Mouse (Mus musculus) lung, embryonic 16.5 days (tissue): ENCODE measurements around the gene Olfr815. TPM values are rescaled to one million over a fixed set of nuclear protein-coding genes. Genes with fewer than 3 reads are reported as not detected.
"Not testable (repeated sequence)": the region's sequence is repeated elsewhere in the genome, so short reads cannot be mapped to it uniquely, and the experiment has no call there.

Experiments
- ATAC-seq: fragments of 200-750 bp; cut with Nextera tagmentation; 2 replicates; pipeline ENCODE4 v1.8.0; 2017; ENCODE audit warnings: low read depth, mild to moderate bottlenecking, moderate library complexity
- H3K27ac ChIP-seq: fragments of 300-500 bp; sonication (generic); 2 replicates; pipeline ENCODE4 v1.5.1; 2014; ENCODE audit warnings: mild to moderate bottlenecking, control low read depth, low read length
- H3K27me3 ChIP-seq: fragments of 300-500 bp; sonication (generic); 2 replicates; pipeline ENCODE4 v1.6.1; 2014; ENCODE audit warnings: low read depth, low read length, mixed read lengths; ENCODE audit not compliant: control insufficient read depth, insufficient read depth
- H3K36me3 ChIP-seq: fragments of 300-500 bp; sonication (generic); 2 replicates; pipeline ENCODE4 v1.6.1; 2014; ENCODE audit warnings: low read length; ENCODE audit not compliant: control insufficient read depth, insufficient read depth
- H3K4me1 ChIP-seq: fragments of 300-500 bp; sonication (generic); replicated peaks from 2 replicates; pipeline ENCODE4 v1.6.1; 2014; ENCODE audit warnings: low read length, mixed read lengths; ENCODE audit not compliant: control insufficient read depth, insufficient read depth
- H3K4me2 ChIP-seq: fragments of 300-500 bp; sonication (generic); 2 replicates; pipeline ENCODE4 v1.6.1; 2014; ENCODE audit warnings: low read depth, low read length, control low read depth
- H3K4me3 ChIP-seq: fragments of 300-500 bp; sonication (generic); 2 replicates; pipeline ENCODE4 v1.5.1; 2014; ENCODE audit warnings: mild to moderate bottlenecking, low read length, control low read depth
- H3K9ac ChIP-seq: fragments of 300-500 bp; sonication (generic); 2 replicates; pipeline ENCODE4 v1.6.1; 2014; ENCODE audit warnings: low read length, control low read depth
- H3K9me3 ChIP-seq: fragments of 300-500 bp; sonication (generic); 2 replicates; pipeline ENCODE4 v1.6.1; 2016; ENCODE audit warnings: low read length; ENCODE audit not compliant: control insufficient read depth
- WGBS: fragments of 180-500 bp; shearing (Covaris S2); extraction: QIAGEN DNeasy Blood & Tissue Kit; methylation state at CpG from one replicate; pipeline ENCODE4 v1.1.7; 2014; 5-methylcytosine and 5-hydroxymethylcytosine counted together
- polyA plus RNA-seq: library from polyadenylated mRNA; unstranded; fragments of >200 nt; fragmentation: Nextera tagmentation; extraction: Ambion mirVana; gene quantifications from 2 replicates; pipeline ENCODE4 v1.2.1, GENCODE M21; 2015

The Olfr815 gene
- polyA plus RNA-seq, result not detected in 2 replicates

- not testable (repeated sequence) for H3K4me2 ChIP-seq
Observed at GRCm38 (mm10) chr10:129905767-129906166, at the start of gene Olfr815. Gene Olfr815, minus strand, starts transcription at chr10:129905867.

DNA sequence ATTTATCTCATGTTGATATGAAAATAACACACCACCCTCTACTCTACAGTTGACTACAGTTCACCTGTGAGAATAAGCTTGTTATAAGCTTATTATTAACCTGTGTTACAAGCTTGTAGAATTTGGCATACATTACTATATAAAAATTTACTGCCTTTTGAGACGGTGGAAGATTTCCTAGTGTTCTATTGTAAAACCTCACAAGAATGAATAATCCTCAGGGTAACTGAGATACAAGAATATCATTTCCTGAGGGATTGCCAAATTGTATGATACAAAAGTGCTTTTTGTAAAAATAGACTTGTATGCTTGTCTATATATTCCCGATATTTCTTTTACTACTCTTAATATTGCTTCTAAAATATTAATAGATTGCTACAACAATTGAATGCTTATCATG lies 43.3 kb upstream of the Olfr815 start, which contains the start of gene Olfr818:
Olfr818 (minus strand) TSS at position 101 of the 400 bp plus-strand sequence.
- H3K4me3 ChIP-seq, result no peak within 1 kb of the TSS
- H3K27me3 ChIP-seq, result no peaks in the 10 kb centered on the region
- H3K27ac ChIP-seq, result no peak within 1 kb of the TSS
- no peak within 1 kb of the TSS for H3K9ac ChIP-seq
- H3K36me3 ChIP-seq, result no peaks in the 10 kb centered on the region
- no peak for ATAC-seq
- H3K4me2 ChIP-seq, result no peak within 1 kb of the TSS
- 96% methylated on average over 2 of the region's 2 CpGs for WGBS
- H3K9me3 ChIP-seq, result no peaks in the 10 kb centered on the region
- no peaks in the 10 kb centered on the region for H3K4me1 ChIP-seq

More at GRCm38 (mm10) chr10:129905767-129906166, at the start of gene Olfr815:
- H3K9ac ChIP-seq, H3K36me3 ChIP-seq, H3K27me3 ChIP-seq, H3K4me1 ChIP-seq, H3K27ac ChIP-seq, ATAC-seq, H3K4me3 ChIP-seq, H3K9me3 ChIP-seq: not testable (repeated sequence)
- WGBS, result no CpG with 5 or more reads among the region's 1 CpGs

DNA sequence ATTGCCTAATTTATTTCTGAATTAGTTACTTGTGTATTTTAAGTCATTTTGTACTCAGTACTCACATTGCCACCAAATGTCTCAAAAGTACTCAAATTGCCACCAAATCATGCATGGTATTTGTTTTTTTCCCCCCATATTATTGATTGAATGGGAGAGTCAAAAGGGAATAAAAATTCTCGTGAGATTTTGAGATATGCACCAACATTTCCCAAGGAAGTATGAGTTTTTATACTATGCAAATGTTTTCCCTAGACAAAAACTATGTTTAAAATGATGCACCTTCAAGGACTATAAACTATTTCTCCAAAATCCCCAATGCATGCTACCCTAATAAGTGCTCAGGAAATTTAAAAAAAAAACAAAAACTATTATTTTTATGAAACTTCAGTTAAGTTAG lies 9.8 kb upstream of the Olfr815 start, which contains the start of gene Olfr816:
Olfr816 (minus strand) TSS at position 101 of the 400 bp plus-strand sequence.
- 33% methylated on average over 1 of the region's 1 CpGs for WGBS
- Histone ChIP-seq H3K27ac (no peak within 1 kb of the TSS), H3K4me3 (no peak within 1 kb of the TSS), H3K9me3 (no peaks in the 10 kb centered on the region), H3K36me3 (no peaks in the 10 kb centered on the region), H3K4me1 (no peaks in the 10 kb centered on the region), H3K9ac (no peak within 1 kb of the TSS), H3K4me2 (no peak within 1 kb of the TSS), H3K27me3 (no peaks in the 10 kb centered on the region)
- ATAC-seq, result no peak

DNA sequence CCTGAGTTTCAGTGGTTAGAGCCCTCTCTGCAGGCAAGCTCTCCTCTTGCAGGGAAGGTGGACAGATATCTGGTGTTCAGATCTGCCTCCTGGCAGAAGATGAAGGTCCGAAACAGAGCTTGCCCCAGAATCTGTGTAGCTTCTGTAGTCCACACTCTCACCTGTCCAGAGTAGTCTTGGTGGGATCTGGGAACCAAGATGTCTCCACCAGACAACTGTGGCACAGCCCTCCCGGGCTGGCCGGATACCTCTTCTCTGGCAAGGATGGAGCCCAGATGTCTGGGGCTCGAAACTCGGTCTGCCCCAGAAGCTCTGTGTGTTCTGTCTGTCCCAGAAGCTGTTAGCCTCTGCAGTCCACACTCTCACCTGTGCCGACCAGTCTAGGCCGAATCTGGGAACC lies 19.7 kb downstream of the Olfr815 start:
- no peaks in the 10 kb centered on the region for H3K4me1 ChIP-seq
- H3K36me3 ChIP-seq, result no peaks in the 10 kb centered on the region
- no peak overlapping the region for H3K27ac ChIP-seq
- WGBS, result 89% methylated on average over 7 of the region's 7 CpGs
- no peak overlapping the region for H3K4me3 ChIP-seq
- no peak for ATAC-seq
- H3K9ac ChIP-seq, result no peak overlapping the region
- H3K27me3 ChIP-seq, result no peaks in the 10 kb centered on the region
- H3K4me2 ChIP-seq, result no peak overlapping the region
- no peaks in the 10 kb centered on the region for H3K9me3 ChIP-seq

DNA sequence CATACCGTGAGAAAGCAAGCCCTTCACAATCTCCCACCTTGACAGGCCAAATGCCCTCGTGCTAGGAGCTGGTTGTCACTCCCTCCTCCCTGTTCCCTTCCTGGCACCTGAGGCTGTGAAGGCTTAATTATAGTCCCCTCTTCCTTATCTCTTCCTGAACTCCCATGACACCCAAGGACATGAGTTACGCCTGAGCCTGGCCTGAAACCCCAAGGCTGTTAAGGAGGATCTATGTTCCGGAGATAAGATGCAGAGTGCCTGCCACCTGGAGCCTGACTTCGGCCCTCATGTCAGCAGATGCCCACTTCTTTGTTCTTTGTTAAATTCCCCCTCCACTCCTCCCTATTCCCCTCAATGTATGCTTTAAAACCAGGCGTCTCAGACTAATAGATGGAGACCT lies 20.2 kb downstream of the Olfr815 start:
- not testable (repeated sequence) for H3K4me2 ChIP-seq, H3K9ac ChIP-seq, H3K27ac ChIP-seq, ATAC-seq, H3K36me3 ChIP-seq, H3K4me1 ChIP-seq, H3K9me3 ChIP-seq, H3K4me3 ChIP-seq, H3K27me3 ChIP-seq
- 62% methylated on average over 6 of the region's 6 CpGs for WGBS

DNA sequence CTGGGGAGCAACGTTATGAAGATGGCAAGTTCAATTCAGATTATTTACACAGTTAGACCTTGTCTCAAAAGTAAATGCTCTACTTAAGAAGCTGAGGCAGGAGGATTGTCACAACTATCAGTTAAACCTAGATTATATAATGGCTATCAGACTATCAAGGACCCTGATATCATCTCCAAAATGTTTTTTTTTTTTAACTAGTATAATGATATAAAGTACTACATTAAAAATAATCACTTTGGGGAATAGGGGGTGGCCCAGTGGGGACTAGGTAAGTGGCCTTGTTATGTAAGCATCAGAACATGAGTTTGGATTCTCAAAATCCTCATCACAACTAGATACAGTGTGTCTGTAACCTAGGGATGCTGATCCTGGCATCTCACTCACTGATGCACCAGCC lies 25.9 kb downstream of the Olfr815 start, which contains the start of gene Olfr814:
Olfr814 (minus strand) TSS at position 101 of the 400 bp plus-strand sequence.
- H3K36me3 ChIP-seq, H3K27me3 ChIP-seq, H3K4me3 ChIP-seq, H3K9me3 ChIP-seq, ATAC-seq, H3K4me2 ChIP-seq, H3K27ac ChIP-seq, H3K4me1 ChIP-seq, H3K9ac ChIP-seq: not testable (repeated sequence)
- no CpG with 5 or more reads among the region's 1 CpGs for WGBS

- H3K36me3 ChIP-seq, result no peaks in the 10 kb centered on the region
Observed at GRCm38 (mm10) chr10:129855067-129855466, 50.6 kb downstream of the Olfr815 start, which contains the start of gene Olfr813. Gene Olfr813, plus strand, starts transcription at chr10:129855367.

More at GRCm38 (mm10) chr10:129855067-129855466, 50.6 kb downstream of the Olfr815 start, which contains the start of gene Olfr813:
- Histone ChIP-seq H3K9me3 (no peaks in the 10 kb centered on the region), H3K4me2 (no peak within 1 kb of the TSS), H3K27ac (no peak within 1 kb of the TSS), H3K27me3 (no peaks in the 10 kb centered on the region), H3K4me3 (no peak within 1 kb of the TSS), H3K9ac (no peak within 1 kb of the TSS), H3K4me1 (no peaks in the 10 kb centered on the region)
- no peak for ATAC-seq

Other genes with a start within 250 kb of the Olfr815 start
- not detected in 2 replicates for gene Olfr800, start 248.2 kb downstream of the Olfr815 start, polyA plus RNA-seq
- gene Olfr801, start 232.0 kb downstream of the Olfr815 start, polyA plus RNA-seq, result not detected in 2 replicates
- gene Olfr802, start 217.7 kb downstream of the Olfr815 start, polyA plus RNA-seq, result not detected in 2 replicates
- gene Olfr803, start 211.6 kb downstream of the Olfr815 start, polyA plus RNA-seq, result not detected in 2 replicates
- not detected in 2 replicates for gene Olfr804, start 202.7 kb downstream of the Olfr815 start, polyA plus RNA-seq
- not detected in 2 replicates for gene Olfr805, start 176.5 kb downstream of the Olfr815 start, polyA plus RNA-seq
- not detected in 2 replicates for gene Olfr806, start 163.9 kb downstream of the Olfr815 start, polyA plus RNA-seq
- gene Olfr807, start 148.1 kb downstream of the Olfr815 start, polyA plus RNA-seq, result not detected in 2 replicates
- gene Olfr808, start 140.4 kb downstream of the Olfr815 start, polyA plus RNA-seq, result not detected in 2 replicates
- not detected in 2 replicates for gene Olfr809, start 131.2 kb downstream of the Olfr815 start, polyA plus RNA-seq
- gene Olfr810, start 111.0 kb downstream of the Olfr815 start, polyA plus RNA-seq, result not detected in 2 replicates
- gene Olfr811, start 101.5 kb downstream of the Olfr815 start, polyA plus RNA-seq, result not detected in 2 replicates
- gene Olfr812, start 59.8 kb downstream of the Olfr815 start, polyA plus RNA-seq, result not detected in 2 replicates
- gene Olfr813, start 50.5 kb downstream of the Olfr815 start, polyA plus RNA-seq, result not detected in 2 replicates
- gene Olfr814, start 26.0 kb downstream of the Olfr815 start, polyA plus RNA-seq, result not detected in 2 replicates
- not detected in 2 replicates for gene Olfr816, start 9.7 kb upstream of the Olfr815 start, polyA plus RNA-seq
- not detected in 2 replicates for gene Olfr818, start 43.2 kb upstream of the Olfr815 start, polyA plus RNA-seq
- gene Olfr819, start 61.4 kb upstream of the Olfr815 start, polyA plus RNA-seq, result not detected in 2 replicates
- not detected in 2 replicates for gene Olfr247, start 70.3 kb upstream of the Olfr815 start, polyA plus RNA-seq
- gene Gm10310, start 79.2 kb upstream of the Olfr815 start, polyA plus RNA-seq, result not detected in 2 replicates
- not detected in 2 replicates for gene Olfr820, start 106.8 kb upstream of the Olfr815 start, polyA plus RNA-seq
- gene Olfr821, start 124.5 kb upstream of the Olfr815 start, polyA plus RNA-seq, result not detected in 2 replicates
- gene Olfr822, start 165.3 kb upstream of the Olfr815 start, polyA plus RNA-seq, result not detected in 2 replicates
- gene Olfr823, start 209.5 kb upstream of the Olfr815 start, polyA plus RNA-seq, result not detected in 2 replicates
- gene Olfr824, start 224.1 kb upstream of the Olfr815 start, polyA plus RNA-seq, result not detected in 2 replicates